Mouse (Mus musculus): ENCODE measurements around the gene Vmn2r10. TPM values are rescaled to one million over a fixed set of nuclear protein-coding genes. Genes with fewer than 3 reads are reported as not detected.

Vmn2r10 gene
- 0.06 TPM for polyA plus RNA-seq (2017; shearing (Covaris generic))

GRCm38 (mm10) chr5:109006427-109006826 is at the start of gene Vmn2r10:
TSS of gene Vmn2r10 (minus strand) at chr5:109006527.

Other genes with a start within 250 kb of the Vmn2r10 start
- not detected for gene Rnf212, start 231.5 kb downstream of the Vmn2r10 start, polyA plus RNA-seq (2017; shearing (Covaris generic))
- not detected for gene Tmed11, start 211.2 kb downstream of the Vmn2r10 start, polyA plus RNA-seq (2017; shearing (Covaris generic))
- gene Vmn2r8, start 197.7 kb downstream of the Vmn2r10 start, polyA plus RNA-seq (2017; shearing (Covaris generic)) = not detected
- not detected for gene Vmn2r9, start 153.9 kb downstream of the Vmn2r10 start, polyA plus RNA-seq (2017; shearing (Covaris generic))
- gene Vmn2r11, start 53.0 kb upstream of the Vmn2r10 start, polyA plus RNA-seq (2017; shearing (Covaris generic)) = 0.26 TPM
- gene Vmn2r12, start 91.4 kb upstream of the Vmn2r10 start, polyA plus RNA-seq (2017; shearing (Covaris generic)) = 0.09 TPM
- gene Vmn2r13, start 185.7 kb upstream of the Vmn2r10 start, polyA plus RNA-seq (2017; shearing (Covaris generic)) = not detected
- gene Vmn2r14, start 218.2 kb upstream of the Vmn2r10 start, polyA plus RNA-seq (2017; shearing (Covaris generic)) = not detected

Measured in effector memory CD4-positive, alpha-beta T cell, adult 7 months (primary cell).